Mouse (Mus musculus): ENCODE data around the gene AI661453.

The AI661453 gene

DNA sequence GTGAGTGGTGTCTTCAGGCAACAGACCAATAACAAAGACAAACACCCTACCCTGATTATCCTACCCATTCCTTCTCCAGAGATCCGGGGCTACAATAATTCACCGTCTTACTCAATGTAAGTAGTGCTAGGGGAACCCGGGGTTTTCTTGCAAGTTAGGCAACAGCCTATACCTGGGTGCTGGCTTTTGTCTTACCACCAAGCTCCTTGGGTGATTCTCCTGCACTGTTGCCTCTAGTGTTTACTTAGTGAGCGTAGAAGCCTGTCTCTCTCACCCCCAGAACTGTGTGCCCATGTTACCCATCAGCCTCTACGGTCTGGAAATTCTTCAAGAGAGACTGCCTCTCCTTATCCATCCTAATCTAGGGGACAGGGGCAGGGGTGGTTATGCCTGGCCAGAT lies 67.8 kb downstream of the AI661453 start:
- no peak for TF ChIP-seq CTCF (conservative IDR thresholded peaks at IDR 0.05; ENCODE audit: low read length)
- TF ChIP-seq NANOG (IDR thresholded peaks at IDR 0.05; ENCODE audit: borderline replicate concordance, low read length), result no peak
- no peak for TF ChIP-seq POU5F1 (IDR thresholded peaks at IDR 0.05; ENCODE audit: borderline replicate concordance, low read length)
- H3K4me1 ChIP-seq (replicated peaks; ENCODE audit: low read depth, low read length), result peaks cover 81% of the 10 kb centered on the region

GRCm38 (mm10) chr17:47504941-47505346 lies 68.5 kb downstream of the AI661453 start, which contains the start of gene Ccnd3:
Gene Ccnd3, plus strand, starts transcription at chr17:47505051.
- peak within 1 kb of the TSS; percentile 77 for H3K4me3 ChIP-seq (replicated peaks; ENCODE audit: low read length)
- peaks cover 14% of the 10 kb centered on the region for H3K36me3 ChIP-seq (ENCODE audit: insufficient read depth, low read length)
- H3K9me3 ChIP-seq (ENCODE audit: low read length), result no peaks in the 10 kb centered on the region
- peaks cover 84% of the 10 kb centered on the region for H3K4me1 ChIP-seq (replicated peaks; ENCODE audit: low read depth, low read length)
- H3K27me3 ChIP-seq (ENCODE audit: insufficient read depth, low read length), result no peaks in the 10 kb centered on the region
- TF ChIP-seq NANOG (IDR thresholded peaks at IDR 0.05; ENCODE audit: borderline replicate concordance, low read length) (no peak), POU5F1 (IDR thresholded peaks at IDR 0.05; ENCODE audit: borderline replicate concordance, low read length) (no peak), CTCF (conservative IDR thresholded peaks at IDR 0.05; ENCODE audit: low read length) (no peak)

More for the DNA sequence above, 67.8 kb downstream of the AI661453 start:
- Histone ChIP-seq H3K9me3 (ENCODE audit: low read length) (no peaks in the 10 kb centered on the region), H3K27me3 (ENCODE audit: insufficient read depth, low read length) (no peaks in the 10 kb centered on the region), H3K36me3 (ENCODE audit: insufficient read depth, low read length) (peaks cover 20% of the 10 kb centered on the region), H3K4me3 (replicated peaks; ENCODE audit: low read length) (peak overlapping the region; percentile 77)

DNA sequence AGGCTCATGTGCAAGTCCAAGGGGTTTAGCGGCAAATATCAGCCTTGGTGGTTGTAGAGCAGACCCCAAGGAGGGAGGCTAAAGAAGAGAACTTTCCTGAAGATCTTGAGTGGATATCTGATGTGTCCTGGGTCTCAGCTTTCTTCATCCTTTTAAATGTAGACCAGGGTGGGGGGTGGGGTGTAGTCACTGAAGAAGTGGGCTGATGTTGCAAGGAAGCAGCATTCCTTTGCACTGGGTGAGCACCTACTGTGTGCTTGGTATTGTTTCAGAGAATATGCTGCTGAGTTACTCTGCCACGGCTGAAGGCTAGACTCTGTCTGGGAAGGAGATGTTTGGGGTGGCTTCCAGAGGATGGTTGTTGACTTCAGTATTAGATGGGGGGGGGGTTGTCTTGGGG lies 69.2 kb downstream of the AI661453 start:
- peak overlapping the region; percentile 77 for H3K4me3 ChIP-seq (replicated peaks; ENCODE audit: low read length)
- no peak for TF ChIP-seq CTCF (conservative IDR thresholded peaks at IDR 0.05; ENCODE audit: low read length)
- no peak for TF ChIP-seq NANOG (IDR thresholded peaks at IDR 0.05; ENCODE audit: borderline replicate concordance, low read length)
- no peak for TF ChIP-seq POU5F1 (IDR thresholded peaks at IDR 0.05; ENCODE audit: borderline replicate concordance, low read length)
- H3K36me3 ChIP-seq (ENCODE audit: insufficient read depth, low read length), result peaks cover 8% of the 10 kb centered on the region

GRCm38 (mm10) chr17:47506042-47506441 lies 69.6 kb downstream of the AI661453 start:
- H3K4me3 ChIP-seq (replicated peaks; ENCODE audit: low read length), result peak overlapping the region; percentile 77
- TF ChIP-seq NANOG (IDR thresholded peaks at IDR 0.05; ENCODE audit: borderline replicate concordance, low read length) (no peak), POU5F1 (IDR thresholded peaks at IDR 0.05; ENCODE audit: borderline replicate concordance, low read length) (no peak), CTCF (conservative IDR thresholded peaks at IDR 0.05; ENCODE audit: low read length) (no peak)
- H3K36me3 ChIP-seq (ENCODE audit: insufficient read depth, low read length), result peaks cover 3% of the 10 kb centered on the region
- H3K9me3 ChIP-seq (ENCODE audit: low read length), result no peaks in the 10 kb centered on the region
- no peaks in the 10 kb centered on the region for H3K27me3 ChIP-seq (ENCODE audit: insufficient read depth, low read length)
- peaks cover 84% of the 10 kb centered on the region for H3K4me1 ChIP-seq (replicated peaks; ENCODE audit: low read depth, low read length)

More for the DNA sequence above, 69.2 kb downstream of the AI661453 start:
- Histone ChIP-seq H3K4me1 (replicated peaks; ENCODE audit: low read depth, low read length) (peaks cover 85% of the 10 kb centered on the region), H3K27me3 (ENCODE audit: insufficient read depth, low read length) (no peaks in the 10 kb centered on the region), H3K9me3 (ENCODE audit: low read length) (no peaks in the 10 kb centered on the region)

- H3K27me3 ChIP-seq (ENCODE audit: insufficient read depth, low read length), result no peaks in the 10 kb centered on the region
- H3K4me3 ChIP-seq (replicated peaks; ENCODE audit: low read length), result no peak overlapping the region
- peaks cover 82% of the 10 kb centered on the region for H3K4me1 ChIP-seq (replicated peaks; ENCODE audit: low read depth, low read length)
- H3K9me3 ChIP-seq (ENCODE audit: low read length), result no peaks in the 10 kb centered on the region
- TF ChIP-seq NANOG (IDR thresholded peaks at IDR 0.05; ENCODE audit: borderline replicate concordance, low read length) (no peak), CTCF (conservative IDR thresholded peaks at IDR 0.05; ENCODE audit: low read length) (no peak), POU5F1 (IDR thresholded peaks at IDR 0.05; ENCODE audit: borderline replicate concordance, low read length) (no peak)
- no peaks in the 10 kb centered on the region for H3K36me3 ChIP-seq (ENCODE audit: insufficient read depth, low read length)
These were observed 70.3 kb downstream of the AI661453 start for GRCm38 (mm10) chr17:47506697-47507096.

DNA sequence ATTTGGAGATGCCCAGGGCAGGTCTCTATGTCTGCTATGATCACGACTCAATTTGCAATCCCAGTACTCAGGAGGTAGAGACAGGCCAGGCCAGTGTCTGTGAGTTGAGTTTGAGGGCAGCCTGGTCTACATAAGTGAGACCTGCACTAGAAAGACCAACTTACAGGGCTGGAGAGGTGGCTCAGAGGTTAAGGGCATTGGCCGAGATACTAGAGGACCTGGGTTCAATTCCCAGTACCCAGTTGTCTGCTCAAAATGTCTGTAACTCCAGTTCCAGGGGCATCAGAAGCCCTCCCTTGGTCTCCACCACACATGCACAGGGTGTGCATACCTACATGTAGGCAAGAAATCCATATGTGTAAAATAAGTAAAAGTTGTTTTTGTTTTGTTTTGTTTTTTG lies 71.1 kb downstream of the AI661453 start:
- TF ChIP-seq NANOG (IDR thresholded peaks at IDR 0.05; ENCODE audit: borderline replicate concordance, low read length), result no peak
- no peak for TF ChIP-seq POU5F1 (IDR thresholded peaks at IDR 0.05; ENCODE audit: borderline replicate concordance, low read length)
- no peak for TF ChIP-seq CTCF (conservative IDR thresholded peaks at IDR 0.05; ENCODE audit: low read length)
- no peaks in the 10 kb centered on the region for H3K27me3 ChIP-seq (ENCODE audit: insufficient read depth, low read length)
- no peaks in the 10 kb centered on the region for H3K9me3 ChIP-seq (ENCODE audit: low read length)
- peak overlapping the region; percentile 65; the same call in 1 of the 2 replicates for H3K4me3 ChIP-seq (replicated peaks; ENCODE audit: low read length)
- no peaks in the 10 kb centered on the region for H3K36me3 ChIP-seq (ENCODE audit: insufficient read depth, low read length)
- peaks cover 88% of the 10 kb centered on the region for H3K4me1 ChIP-seq (replicated peaks; ENCODE audit: low read depth, low read length)

DNA sequence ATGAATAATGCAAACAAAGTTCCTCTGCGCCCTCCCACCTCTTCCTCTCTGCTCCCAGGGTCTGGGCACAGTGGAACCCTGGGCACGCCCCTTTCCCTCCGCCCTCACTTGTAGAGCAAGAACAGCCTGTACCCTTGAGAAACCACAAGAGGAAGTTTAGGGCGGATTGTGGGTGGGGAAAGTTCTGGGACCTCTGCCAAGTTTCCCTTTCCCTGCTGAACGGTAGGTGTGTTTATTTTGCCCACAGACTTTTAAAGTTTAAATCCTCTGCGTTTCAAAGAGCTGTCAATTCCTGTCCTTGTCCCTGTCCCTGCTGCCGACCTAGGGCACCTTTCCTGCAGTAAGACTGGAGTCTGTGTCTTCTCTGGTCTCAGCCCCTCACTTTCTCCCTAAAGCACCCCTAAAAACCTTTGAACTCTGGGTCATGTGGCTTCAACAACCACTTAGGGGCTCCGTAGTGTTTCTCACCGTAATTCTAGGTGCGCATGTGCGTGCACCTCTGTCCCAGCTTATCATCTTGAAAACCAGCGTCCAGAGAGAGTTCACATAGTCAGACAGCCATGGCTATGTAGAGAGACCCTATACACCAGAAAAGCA lies 71.7 kb downstream of the AI661453 start:
- H3K4me1 ChIP-seq (replicated peaks; ENCODE audit: low read depth, low read length), result peaks cover 92% of the 10 kb centered on the region
- TF ChIP-seq NANOG (IDR thresholded peaks at IDR 0.05; ENCODE audit: borderline replicate concordance, low read length), result no peak
- TF ChIP-seq POU5F1 (IDR thresholded peaks at IDR 0.05; ENCODE audit: borderline replicate concordance, low read length), result no peak
- no peak for TF ChIP-seq CTCF (conservative IDR thresholded peaks at IDR 0.05; ENCODE audit: low read length)
- peak overlapping the region; percentile 65 for H3K4me3 ChIP-seq (replicated peaks; ENCODE audit: low read length)
- H3K9me3 ChIP-seq (ENCODE audit: low read length), result no peaks in the 10 kb centered on the region
- H3K36me3 ChIP-seq (ENCODE audit: insufficient read depth, low read length), result no peaks in the 10 kb centered on the region
- no peaks in the 10 kb centered on the region for H3K27me3 ChIP-seq (ENCODE audit: insufficient read depth, low read length)

- Histone ChIP-seq H3K4me1 (replicated peaks; ENCODE audit: low read depth, low read length) (peaks cover 93% of the 10 kb centered on the region), H3K9me3 (ENCODE audit: low read length) (no peaks in the 10 kb centered on the region)
- TF ChIP-seq NANOG (IDR thresholded peaks at IDR 0.05; ENCODE audit: borderline replicate concordance, low read length) (no peak), POU5F1 (IDR thresholded peaks at IDR 0.05; ENCODE audit: borderline replicate concordance, low read length) (no peak), CTCF (conservative IDR thresholded peaks at IDR 0.05; ENCODE audit: low read length) (no peak)
These were observed 72.8 kb downstream of the AI661453 start for GRCm38 (mm10) chr17:47509031-47509705.

More at GRCm38 (mm10) chr17:47509031-47509705, 72.8 kb downstream of the AI661453 start:
- peak overlapping the region; percentile 41 for H3K4me3 ChIP-seq (replicated peaks; ENCODE audit: low read length)
- no peaks in the 10 kb centered on the region for H3K27me3 ChIP-seq (ENCODE audit: insufficient read depth, low read length)
- H3K36me3 ChIP-seq (ENCODE audit: insufficient read depth, low read length), result no peaks in the 10 kb centered on the region
